Mouse (Mus musculus) MEL (cell line): Measurements from ENCODE around the gene Sept9. TPM values are rescaled to one million over a fixed set of nuclear protein-coding genes. Genes with fewer than 3 reads are reported as not detected.

Experiments
- DNase-seq: peaks from one replicate; pipeline ENCODE4 v3.0.0; 2011; ENCODE audit warnings: low read depth, low spot score
- H3K27ac ChIP-seq: 2 replicates; pipeline ENCODE4 v1.5.1; 2012; ENCODE audit warnings: low read depth, mild to moderate bottlenecking, control low read depth, low read length, moderate library complexity; ENCODE audit not compliant: control insufficient read depth
- H3K27me3 ChIP-seq, 2 experiments: fragments of 150-350 bp in 1 of 2; sonication (generic) in 1 of 2; 2 replicates each; pipeline ENCODE4 v1.6.1; 2012; ENCODE audit warnings: low read length in 2 of 2, mild to moderate bottlenecking in 2 of 2, improper control_type of control experiment in 1 of 2, moderate library complexity in 1 of 2; ENCODE audit not compliant: insufficient read depth in 2 of 2, control insufficient read depth in 1 of 2
- H3K36me3 ChIP-seq, 2 experiments: 2 replicates each; pipeline ENCODE4 v1.6.1; 2012 to 2014; ENCODE audit warnings: low read length in 2 of 2, improper control_type of control experiment in 1 of 2, inconsistent platforms in 1 of 2, mild to moderate bottlenecking in 1 of 2; ENCODE audit not compliant: insufficient read depth in 2 of 2, control insufficient read depth in 1 of 2
- H3K4me1 ChIP-seq, 2 experiments: fragments of 150-350 bp in 1 of 2; sonication (generic) in 1 of 2; 2 replicates each; pipeline ENCODE4 v1.6.1; 2012; ENCODE audit warnings: low read length in 2 of 2, improper control_type of control experiment in 1 of 2, mild to moderate bottlenecking in 1 of 2; ENCODE audit not compliant: insufficient read depth in 2 of 2, control insufficient read depth in 1 of 2
- H3K4me3 ChIP-seq, 2 experiments: fragments of 150-350 bp in 1 of 2; sonication (generic) in 1 of 2; 2 replicates each; pipeline ENCODE4 v1.5.1; 2012; ENCODE audit warnings: low read depth in 2 of 2, low read length in 2 of 2, mild to moderate bottlenecking in 2 of 2, moderate library complexity in 2 of 2, control low read depth in 1 of 2, improper control_type of control experiment in 1 of 2; ENCODE audit not compliant: control insufficient read depth in 1 of 2, insufficient read depth in 1 of 2
- H3K79me2 ChIP-seq: 2 replicates; pipeline ENCODE4 v1.6.1; 2012; ENCODE audit warnings: mild to moderate bottlenecking, low read length, moderate library complexity; ENCODE audit not compliant: control insufficient read depth, poor library complexity, insufficient read depth
- H3K9ac ChIP-seq: 2 replicates; pipeline ENCODE4 v1.6.1; 2012; ENCODE audit warnings: low read depth, mild to moderate bottlenecking, control low read depth, low read length, moderate library complexity; ENCODE audit not compliant: control insufficient read depth, poor library complexity, severe bottlenecking
- H3K9me3 ChIP-seq: fragments of 150-350 bp; sonication (generic); replicated peaks from 2 replicates; pipeline ENCODE4 v1.6.1; 2012; ENCODE audit warnings: mild to moderate bottlenecking, low read length, improper control_type of control experiment, moderate library complexity; ENCODE audit not compliant: insufficient read depth
- CHD1 ChIP-seq: IDR thresholded peaks from 2 replicates; pipeline ENCODE4 v1.6.1; 2012; ENCODE audit warnings: low read depth, mild to moderate bottlenecking, inconsistent platforms, low read length, improper control_type of control experiment
- CHD2 ChIP-seq: IDR thresholded peaks from 2 replicates; pipeline ENCODE4 v1.6.1; 2011; ENCODE audit warnings: low read length, improper control_type of control experiment
- CTCF ChIP-seq, 3 experiments: IDR thresholded peaks in 2 of 3; conservative IDR thresholded peaks in 1 of 3; 2 replicates each; pipeline ENCODE4 v1.5.1; 2011 to 2012; ENCODE audit warnings: low read length in 3 of 3, low read depth in 2 of 3, mild to moderate bottlenecking in 2 of 3, improper control_type of control experiment in 1 of 3, inconsistent platforms in 1 of 3, mixed read lengths in 1 of 3, moderate library complexity in 1 of 3; ENCODE audit not compliant: control insufficient read depth in 1 of 3, insufficient read depth in 1 of 3, poor library complexity in 1 of 3, severe bottlenecking in 1 of 3
- ELF1 ChIP-seq: IDR thresholded peaks from 2 replicates; pipeline ENCODE4 v1.6.1; 2014; ENCODE audit warnings: low read depth, mild to moderate bottlenecking, inconsistent platforms, low read length, improper control_type of control experiment, moderate library complexity
- EP300 ChIP-seq, 2 experiments: IDR thresholded peaks; 2 replicates each; pipeline ENCODE4 v1.6.1; 2011; ENCODE audit warnings: improper control_type of control experiment in 2 of 2, low read length in 2 of 2, low read depth in 1 of 2, mild to moderate bottlenecking in 1 of 2
- ETS1 ChIP-seq: IDR thresholded peaks from 2 replicates; pipeline ENCODE4 v1.6.1; 2012; ENCODE audit warnings: low read depth, mild to moderate bottlenecking, inconsistent platforms, low read length, improper control_type of control experiment, moderate library complexity
- GABPA ChIP-seq: IDR thresholded peaks from 2 replicates; pipeline ENCODE4 v1.6.1; 2012; ENCODE audit warnings: low read depth, mild to moderate bottlenecking, inconsistent platforms, low read length, improper control_type of control experiment, moderate library complexity
- HCFC1 ChIP-seq: IDR thresholded peaks from 2 replicates; pipeline ENCODE4 v1.6.1; 2012; ENCODE audit warnings: low read depth, mild to moderate bottlenecking, inconsistent platforms, low read length, improper control_type of control experiment, moderate library complexity
- KAT2A ChIP-seq: conservative IDR thresholded peaks from 2 replicates; pipeline ENCODE4 v1.6.1; 2012; ENCODE audit warnings: low read depth, low read length, improper control_type of control experiment, inconsistent platforms
- MAZ ChIP-seq: IDR thresholded peaks from 2 replicates; pipeline ENCODE4 v1.6.1; 2012; ENCODE audit warnings: low read depth, mild to moderate bottlenecking, inconsistent platforms, low read length, improper control_type of control experiment
- MEF2A ChIP-seq: IDR thresholded peaks from 2 replicates; pipeline ENCODE4 v1.6.1; 2014; ENCODE audit warnings: low read depth, mild to moderate bottlenecking, inconsistent platforms, low read length, improper control_type of control experiment; ENCODE audit not compliant: poor library complexity, insufficient replicate concordance, severe bottlenecking; ENCODE audit errors: extremely low read depth
- MXI1 ChIP-seq: IDR thresholded peaks from 2 replicates; pipeline ENCODE4 v1.6.1; 2011; ENCODE audit warnings: mild to moderate bottlenecking, low read depth, low read length, improper control_type of control experiment
- MYB ChIP-seq: IDR thresholded peaks from 2 replicates; pipeline ENCODE4 v1.6.1; 2011; ENCODE audit warnings: mild to moderate bottlenecking, low read depth, low read length, improper control_type of control experiment
- NELFE ChIP-seq: IDR thresholded peaks from 2 replicates; pipeline ENCODE4 v1.6.1; 2011; ENCODE audit warnings: low read depth, low read length, improper control_type of control experiment
- NRF1 ChIP-seq: IDR thresholded peaks from 2 replicates; pipeline ENCODE4 v1.6.1; 2014; ENCODE audit warnings: low read depth, mild to moderate bottlenecking, inconsistent platforms, low read length, improper control_type of control experiment, moderate library complexity; ENCODE audit not compliant: poor library complexity, insufficient read depth, severe bottlenecking
- POLR2AphosphoS5 ChIP-seq: IDR thresholded peaks from 2 replicates; pipeline ENCODE4 v1.6.1; 2012; ENCODE audit warnings: low read depth, borderline replicate concordance, mild to moderate bottlenecking, inconsistent platforms, low read length, moderate library complexity, mixed read lengths
- SIN3A ChIP-seq: IDR thresholded peaks from 2 replicates; pipeline ENCODE4 v1.6.1; 2012; ENCODE audit warnings: low read length, improper control_type of control experiment, inconsistent platforms
- SMC3 ChIP-seq: IDR thresholded peaks from 2 replicates; pipeline ENCODE4 v1.6.1; 2011; ENCODE audit warnings: low read depth, low read length, improper control_type of control experiment
- TBP ChIP-seq: IDR thresholded peaks from 2 replicates; pipeline ENCODE4 v1.8.0; 2011; ENCODE audit warnings: low read depth, low read length, improper control_type of control experiment
- UBTF ChIP-seq: IDR thresholded peaks from 2 replicates; pipeline ENCODE4 v1.6.1; 2012; ENCODE audit warnings: low read depth, mild to moderate bottlenecking, inconsistent platforms, low read length, improper control_type of control experiment, moderate library complexity, borderline replicate concordance; ENCODE audit not compliant: insufficient read depth
- USF1 ChIP-seq: IDR thresholded peaks from 2 replicates; pipeline ENCODE4 v1.6.1; 2014; ENCODE audit warnings: low read depth, mild to moderate bottlenecking, inconsistent platforms, low read length, improper control_type of control experiment, moderate library complexity
- ZMIZ1 ChIP-seq: IDR thresholded peaks from 2 replicates; pipeline ENCODE4 v1.6.1; 2012; ENCODE audit warnings: low read depth, mild to moderate bottlenecking, inconsistent platforms, low read length, improper control_type of control experiment, moderate library complexity
- ZNF384 ChIP-seq: IDR thresholded peaks from 2 replicates; pipeline ENCODE4 v1.6.1; 2012; ENCODE audit warnings: low read depth, mild to moderate bottlenecking, inconsistent platforms, low read length, improper control_type of control experiment
- polyA plus RNA-seq, 2 experiments: library from polyadenylated mRNA; stranded (reverse) in 1 of 2; unstranded in 1 of 2; fragments of >175 nt in 1 of 2; fragments of >200 nt in 1 of 2; gene quantifications; 2 replicates each; pipeline versions ENCODE4 v1.2.1 to v1.2.4; 2012; ENCODE audit warnings: low replicate concordance in 2 of 2, low read depth in 1 of 2; ENCODE audit not compliant: insufficient read length in 2 of 2, insufficient read depth in 1 of 2, missing spikeins in 1 of 2
- total RNA-seq: library from RNA; depleted of rRNA; stranded (reverse); fragments of 300-350 nt; gene quantifications from 2 replicates; pipeline ENCODE4 v1.2.3, GENCODE M21; 2012

Sept9 gene
- total and polyA plus RNA-seq, 3 experiments = 49.7 to 196 (median 163) TPM

DNA sequence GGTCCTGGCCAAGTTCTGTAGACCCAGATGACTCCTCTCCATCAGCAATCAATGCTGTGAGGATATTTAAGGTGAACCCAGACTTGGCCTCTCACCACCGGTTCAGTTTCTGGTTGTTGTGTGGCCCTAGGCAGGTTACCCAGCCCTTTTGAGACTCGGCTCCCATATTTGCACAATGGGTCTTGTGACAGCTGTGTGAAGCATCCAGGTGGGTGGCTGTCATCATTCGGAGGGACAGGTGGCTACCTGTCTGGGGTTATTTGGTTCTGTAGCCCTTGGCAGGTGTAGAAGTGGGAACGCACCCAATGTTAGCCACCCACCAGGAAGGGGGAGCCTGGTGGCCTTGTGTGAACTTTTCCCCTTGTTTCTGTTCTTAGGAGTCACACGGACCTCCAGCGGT is 19.0 kb downstream of the Sept9 start:
- peaks cover 0 to 2% of the 10 kb centered on the region in 2 experiments; a peak in 1 of 4 replicates for H3K27me3 ChIP-seq
- H3K9me3 ChIP-seq = no peaks in the 10 kb centered on the region
- TF ChIP-seq UBTF (no peak), MXI1 (no peak), ETS1 (no peak), POLR2AphosphoS5 (no peak), SMC3 (no peak), CHD1 (no peak), MEF2A (no peak), NRF1 (no peak), CHD2 (no peak), ZMIZ1 (no peak), SIN3A (no peak), EP300 (IDR thresholded peaks at IDR 0.05; ENCODE audit: low read depth in 1 of 2, low read length in 2 of 2) (no peak), MAZ (no peak), ELF1 (no peak), USF1 (no peak), ZNF384 (no peak), HCFC1 (no peak)
- no peak for DNase-seq
- no peak overlapping the region for H3K9ac ChIP-seq
- H3K4me1 ChIP-seq = no peaks in the 10 kb centered on the region
- H3K79me2 ChIP-seq = no peaks in the 10 kb centered on the region
- H3K36me3 ChIP-seq = no peaks in the 10 kb centered on the region
- H3K4me3 ChIP-seq = no peak overlapping the region
- no peak overlapping the region for H3K27ac ChIP-seq

DNA sequence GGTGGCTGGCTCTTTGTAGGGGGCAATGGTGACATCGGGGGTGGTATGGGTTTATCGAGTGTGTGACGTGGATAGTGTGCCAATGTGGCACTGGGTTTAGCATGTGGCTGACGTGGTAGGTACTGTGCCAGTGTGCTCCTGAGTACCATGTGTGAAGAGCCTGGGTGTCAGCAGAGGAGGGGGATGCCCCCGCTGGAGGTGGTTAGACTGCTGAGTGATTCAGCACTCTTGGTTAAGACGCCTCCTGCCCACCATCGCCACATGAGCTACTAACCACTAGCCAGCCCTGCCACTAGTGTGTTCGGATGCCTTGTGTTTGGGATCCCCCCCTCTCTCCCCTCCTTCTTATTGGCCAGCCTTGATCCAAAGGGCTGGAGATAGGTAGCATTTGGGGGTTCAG is 21.3 kb downstream of the Sept9 start:
- no peak overlapping the region for H3K9ac ChIP-seq
- DNase-seq = no peak
- H3K27ac ChIP-seq = no peak overlapping the region
- no peaks in the 10 kb centered on the region for H3K79me2 ChIP-seq
- H3K4me3 ChIP-seq = no peak overlapping the region
- H3K27me3 ChIP-seq = peaks cover 0 to 3% of the 10 kb centered on the region in 2 experiments; a peak in 1 of 4 replicates
- TF ChIP-seq KAT2A = no peak
- no peak for TF ChIP-seq MYB
- TF ChIP-seq MEF2A = no peak
- no peak for TF ChIP-seq GABPA
- no peak for TF ChIP-seq TBP
- TF ChIP-seq HCFC1 = no peak
- no peak for TF ChIP-seq CTCF (IDR thresholded peaks at IDR 0.05 in 2 of 3, conservative IDR thresholded peaks at IDR 0.05 in 1 of 3; ENCODE audit: control insufficient read depth in 1 of 3, insufficient read depth in 1 of 3, low read depth in 2 of 3, low read length in 3 of 3, poor library complexity in 1 of 3, severe bottlenecking in 1 of 3)
- TF ChIP-seq NELFE = no peak
- H3K4me1 ChIP-seq = no peaks in the 10 kb centered on the region
- H3K9me3 ChIP-seq = no peaks in the 10 kb centered on the region
- no peaks in the 10 kb centered on the region for H3K36me3 ChIP-seq
